Mouse (Mus musculus): ENCODE results near the gene Gm10073. TPM values are rescaled to one million over a fixed set of nuclear protein-coding genes. Genes with fewer than 3 reads are reported as not detected.

Gm10073 gene
- total RNA-seq, 2 experiments from 2014 or later, result 86.5 to 89.9 TPM

Other genes with a start within 250 kb of the Gm10073 start
- gene Smpd3, start 235.5 kb downstream of the Gm10073 start, total RNA-seq (2021), result 10 to 100 TPM; 51.2 to 59.3 TPM
- gene Zfp90, start 158.1 kb downstream of the Gm10073 start, total RNA-seq (2021), result 10 to 100 TPM; 10.8 to 11.6 TPM
- gene 6030452D12Rik, start 72.9 kb downstream of the Gm10073 start, total RNA-seq (2021), result not detected
- under 1 TPM; 0.33 to 0.44 TPM for gene Cdh3, start 62.6 kb downstream of the Gm10073 start, total RNA-seq (2021)
- gene Cdh1, start 29.9 kb upstream of the Gm10073 start, total RNA-seq (2021), result 1 to 10 TPM; 2.2 to 2.8 TPM
- gene Tango6, start 109.6 kb upstream of the Gm10073 start, total RNA-seq (2021), result 1 to 10 TPM; 6.6 to 6.8 TPM